Mouse (Mus musculus) intestine, postnatal 0 days (tissue): ENCODE results near the gene Aven. TPM values are rescaled to one million over a fixed set of nuclear protein-coding genes. Genes with fewer than 3 reads are reported as not detected.
A peak's percentile ranks its signal among the peaks of the same experiment; 100 is the strongest.

Experiments used
- ATAC-seq: fragments of 200-750 bp; cut with Nextera tagmentation; 2 replicates; pipeline ENCODE4 v1.8.0; 2017; ENCODE audit warnings: mild to moderate bottlenecking, moderate TSS enrichment, moderate library complexity
- H3K27ac ChIP-seq: fragments of 300-500 bp; sonication (generic); 2 replicates; pipeline ENCODE4 v1.5.1; 2014; ENCODE audit warnings: mild to moderate bottlenecking, low read depth, low read length, moderate library complexity
- H3K27me3 ChIP-seq: fragments of 300-500 bp; sonication (generic); replicated peaks from 2 replicates; pipeline ENCODE4 v1.6.1; 2014; ENCODE audit warnings: low read length, mixed read lengths; ENCODE audit not compliant: control insufficient read depth, insufficient read depth
- H3K36me3 ChIP-seq: fragments of 300-500 bp; sonication (generic); 2 replicates; pipeline ENCODE4 v1.6.1; 2014; ENCODE audit warnings: mild to moderate bottlenecking, moderate library complexity; ENCODE audit not compliant: control insufficient read depth, insufficient read depth
- H3K4me1 ChIP-seq: fragments of 300-500 bp; sonication (generic); replicated peaks from 2 replicates; pipeline ENCODE4 v1.6.1; 2014; ENCODE audit warnings: antibody characterized with exemption, low read length, mixed read lengths; ENCODE audit not compliant: control insufficient read depth, insufficient read depth
- H3K4me2 ChIP-seq: fragments of 300-500 bp; sonication (generic); replicated peaks from 2 replicates; pipeline ENCODE4 v1.6.1; 2014; ENCODE audit warnings: low read depth, mild to moderate bottlenecking, moderate library complexity
- H3K4me3 ChIP-seq: fragments of 300-500 bp; sonication (generic); 2 replicates; pipeline ENCODE4 v1.5.1; 2014; ENCODE audit warnings: low read depth, low read length
- H3K9ac ChIP-seq: fragments of 300-500 bp; sonication (generic); 2 replicates; pipeline ENCODE4 v1.6.1; 2014; ENCODE audit warnings: mild to moderate bottlenecking, low read depth, low read length
- H3K9me3 ChIP-seq: fragments of 300-500 bp; sonication (generic); 2 replicates; pipeline ENCODE4 v1.6.1; 2016; ENCODE audit warnings: mixed run types; ENCODE audit not compliant: control insufficient read depth
- CTCF ChIP-seq: sonication (generic); IDR thresholded peaks from 2 replicates; pipeline ENCODE4 v1.5.1; 2016; ENCODE audit warnings: low read depth, mild to moderate bottlenecking, control low read depth, antibody characterized with exemption, moderate library complexity
- WGBS: fragments of 180-500 bp; shearing (Covaris S2); extraction: QIAGEN DNeasy Blood & Tissue Kit; methylation state at CpG from one replicate; pipeline ENCODE4 v1.1.7; 2014; 5-methylcytosine and 5-hydroxymethylcytosine counted together
- polyA plus RNA-seq: library from polyadenylated mRNA; unstranded; fragments of >200 nt; fragmentation: Nextera tagmentation; extraction: Ambion mirVana; gene quantifications from 2 replicates; pipeline ENCODE4 v1.2.1, GENCODE M21; 2015

Gene Aven
- polyA plus RNA-seq, 1 experiment from 2014 or later, result 5.9 TPM

DNA sequence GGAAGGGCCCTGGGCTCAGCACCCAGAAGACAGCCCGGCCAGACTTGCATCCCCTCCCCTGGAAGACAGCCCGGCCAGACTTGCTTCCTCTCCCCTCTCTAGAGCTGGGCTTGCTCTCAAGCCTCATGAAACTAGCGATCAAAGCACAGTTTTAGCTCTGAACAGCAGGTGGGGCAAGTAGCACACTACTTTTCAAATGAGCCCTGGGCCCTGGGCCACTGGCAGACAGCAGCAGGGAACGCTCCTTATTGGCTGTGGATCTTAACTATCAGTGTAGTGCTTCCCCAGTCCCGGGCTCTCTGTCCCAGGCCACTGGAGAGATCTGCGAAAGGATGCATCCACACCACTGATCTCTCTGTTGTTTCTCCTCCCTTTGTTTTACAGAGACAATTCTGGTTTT is 8.4 kb downstream of the Aven start:
- Histone ChIP-seq H3K4me2 (no peak overlapping the region), H3K27ac (no peak overlapping the region), H3K27me3 (no peaks in the 10 kb centered on the region), H3K4me3 (no peak overlapping the region), H3K9me3 (no peaks in the 10 kb centered on the region), H3K9ac (no peak overlapping the region), H3K36me3 (no peaks in the 10 kb centered on the region), H3K4me1 (no peaks in the 10 kb centered on the region)
- ATAC-seq, result peak; percentile 69
- 8% methylated on average over 6 of the region's 6 CpGs for WGBS
- TF ChIP-seq CTCF, result peak; percentile 85

DNA sequence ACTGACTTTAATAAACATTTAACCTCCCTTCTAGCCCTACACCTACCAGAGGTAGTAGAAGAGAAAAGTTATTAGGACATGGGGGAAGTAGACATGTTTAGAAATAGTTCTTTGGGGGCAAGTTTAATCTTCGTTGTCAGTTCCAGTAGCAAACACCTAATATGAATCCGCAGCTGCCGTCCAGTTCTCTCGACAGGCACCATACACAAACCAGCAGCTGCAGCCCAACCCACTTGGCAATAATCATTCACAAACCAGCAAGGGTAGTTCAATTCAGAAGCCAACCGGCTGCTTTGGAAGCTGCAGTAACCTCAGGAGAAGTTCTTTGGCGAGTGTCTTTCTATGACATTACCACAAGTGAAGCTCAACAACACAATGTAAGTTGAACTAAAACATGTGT is 11.2 kb downstream of the Aven start:
- WGBS, result 82% methylated on average over 6 of the region's 6 CpGs
- TF ChIP-seq CTCF, result no peak
- Histone ChIP-seq H3K27ac (no peak overlapping the region), H3K4me2 (no peak overlapping the region), H3K4me1 (no peaks in the 10 kb centered on the region), H3K27me3 (no peaks in the 10 kb centered on the region), H3K9ac (no peak overlapping the region), H3K4me3 (no peak overlapping the region), H3K36me3 (no peaks in the 10 kb centered on the region), H3K9me3 (no peaks in the 10 kb centered on the region)
- ATAC-seq, result no peak

DNA sequence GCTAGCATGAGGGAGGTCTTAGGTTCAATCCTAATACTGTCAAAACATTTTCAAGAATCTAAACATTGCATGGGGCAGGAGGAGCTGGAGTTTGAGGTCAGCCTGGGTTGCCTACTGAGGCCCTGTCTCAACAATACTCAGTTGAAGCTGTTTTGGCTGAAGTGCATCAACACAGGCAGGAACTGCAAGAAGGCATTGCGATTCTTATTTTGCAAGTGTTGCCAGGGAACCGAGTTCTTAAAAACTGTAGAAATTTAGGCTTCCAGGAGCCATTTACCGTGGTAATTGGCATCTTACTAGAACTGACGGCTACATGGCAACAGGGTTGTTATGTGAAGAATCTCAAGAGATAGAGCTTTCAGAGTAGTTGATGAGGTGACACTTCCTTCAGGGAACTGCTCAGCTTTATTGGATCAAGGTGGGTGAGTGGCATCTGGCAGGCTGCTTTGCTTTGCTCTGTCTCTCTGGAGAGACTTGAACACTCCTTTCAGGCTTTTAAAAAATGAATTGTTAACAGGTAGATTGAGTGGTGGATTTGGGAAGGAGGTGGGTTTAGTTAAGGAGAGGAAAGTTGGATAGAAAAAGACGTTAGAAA is 14.2 kb downstream of the Aven start:
- Histone ChIP-seq H3K4me1 (0 out of 2 replicates have a peak, but pooled peaks cover 2% of the 10 kb centered on the region), H3K4me3 (no peak overlapping the region), H3K27ac (no peak overlapping the region), H3K9me3 (no peaks in the 10 kb centered on the region), H3K36me3 (no peaks in the 10 kb centered on the region), H3K9ac (no peak overlapping the region), H3K27me3 (no peaks in the 10 kb centered on the region), H3K4me2 (no peak overlapping the region)
- WGBS, result 86% methylated on average over 5 of the region's 5 CpGs
- ATAC-seq, result no peak
- TF ChIP-seq CTCF, result no peak

DNA sequence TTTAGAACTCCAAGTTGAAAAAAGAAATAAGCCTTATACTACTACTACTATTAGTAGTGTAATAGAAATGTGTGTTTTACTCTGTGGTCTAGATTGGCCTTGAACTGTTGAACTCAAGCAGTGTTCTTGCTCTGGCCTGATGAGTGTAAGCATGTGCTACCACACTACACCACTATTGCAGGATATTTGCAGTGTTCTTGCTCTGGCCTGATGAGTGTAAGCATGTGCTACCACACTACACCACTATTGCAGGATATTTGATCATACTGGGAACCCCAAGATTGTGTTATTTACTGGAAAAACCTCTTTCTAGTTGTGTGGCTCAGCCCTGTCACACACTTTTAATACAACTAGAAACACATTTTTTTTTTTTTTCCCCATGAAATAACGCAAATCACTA is 14.7 kb downstream of the Aven start:
- Histone ChIP-seq H3K4me3 (no peak overlapping the region), H3K27me3 (no peaks in the 10 kb centered on the region), H3K4me2 (no peak overlapping the region), H3K27ac (no peak overlapping the region), H3K9ac (no peak overlapping the region), H3K9me3 (no peaks in the 10 kb centered on the region), H3K4me1 (0 out of 2 replicates have a peak, but pooled peaks cover 2% of the 10 kb centered on the region), H3K36me3 (no peaks in the 10 kb centered on the region)
- WGBS, result 95% methylated on average over 1 of the region's 1 CpGs
- TF ChIP-seq CTCF, result no peak
- no peak for ATAC-seq

DNA sequence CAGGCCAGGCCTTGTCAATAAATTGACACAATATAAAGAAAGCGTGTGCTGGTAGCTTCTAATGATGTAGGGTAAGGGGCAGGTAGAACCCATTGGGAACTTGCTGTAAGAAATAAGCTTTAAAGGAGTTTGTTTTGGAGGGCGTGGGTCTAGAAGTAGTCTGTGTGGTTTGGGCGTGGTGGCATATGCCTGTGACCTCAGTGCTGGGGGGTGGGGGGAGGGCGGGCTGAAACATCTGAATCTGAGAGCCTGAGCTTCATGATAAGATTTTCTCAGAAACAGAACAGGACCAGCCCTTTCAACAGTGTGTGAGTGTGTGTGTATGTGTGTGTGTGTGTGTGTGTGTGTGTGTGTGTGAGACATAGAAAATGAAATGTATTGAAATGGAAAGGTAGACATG is 17.4 kb downstream of the Aven start:
- 0 out of 2 replicates have a peak, but pooled peaks have one; percentile 19 for ATAC-seq

DNA sequence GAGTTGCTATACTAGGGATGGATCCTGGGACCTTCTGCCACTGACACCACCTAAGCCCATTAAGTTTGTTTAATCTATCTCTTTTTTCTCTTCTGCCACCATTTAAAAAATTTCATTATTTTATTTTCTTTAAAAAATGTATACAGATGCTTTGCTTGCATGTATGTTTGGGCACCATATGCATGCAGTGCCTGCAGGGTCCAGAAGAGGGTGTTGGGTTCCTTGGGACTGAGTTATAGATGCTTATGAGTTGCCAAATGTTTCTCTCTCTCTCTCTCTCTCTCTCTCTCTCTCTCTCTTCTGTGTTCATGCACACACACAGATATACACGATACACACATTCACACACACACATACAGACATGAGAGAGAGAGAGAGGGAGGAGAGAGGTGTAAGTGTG is 20.3 kb downstream of the Aven start:
- ATAC-seq, result no peak
- H3K27ac ChIP-seq, result no peak overlapping the region
- 92% methylated on average over 1 of the region's 1 CpGs for WGBS

More for the DNA sequence above, 17.4 kb downstream of the Aven start:
- no peak overlapping the region for H3K9ac ChIP-seq
- no peaks in the 10 kb centered on the region for H3K27me3 ChIP-seq
- no peaks in the 10 kb centered on the region for H3K9me3 ChIP-seq
- no peak overlapping the region for H3K4me3 ChIP-seq
- TF ChIP-seq CTCF, result no peak
- H3K27ac ChIP-seq, result no peak overlapping the region
- H3K4me1 ChIP-seq, result 0 out of 2 replicates have a peak, but pooled peaks cover 2% of the 10 kb centered on the region
- no peaks in the 10 kb centered on the region for H3K36me3 ChIP-seq
- no peak overlapping the region for H3K4me2 ChIP-seq
- 59% methylated on average over 4 of the region's 4 CpGs for WGBS

More for the DNA sequence above, 20.3 kb downstream of the Aven start:
- H3K9me3 ChIP-seq, result no peaks in the 10 kb centered on the region
- 0 out of 2 replicates have a peak, but pooled peaks have one; percentile 10 for TF ChIP-seq CTCF
- 0 out of 2 replicates have a peak, but pooled peaks cover 2% of the 10 kb centered on the region for H3K4me1 ChIP-seq
- no peak overlapping the region for H3K4me2 ChIP-seq
- H3K27me3 ChIP-seq, result no peaks in the 10 kb centered on the region
- no peak overlapping the region for H3K9ac ChIP-seq
- H3K36me3 ChIP-seq, result no peaks in the 10 kb centered on the region
- H3K4me3 ChIP-seq, result no peak overlapping the region
